Mouse (Mus musculus): ENCODE results near the gene Ephb3. TPM values are rescaled to one million over a fixed set of nuclear protein-coding genes. Genes with fewer than 3 reads are reported as not detected.

Ephb3 gene
- total RNA-seq, 2 experiments from 2014 or later: 26.8 to 27.3 TPM

DNA sequence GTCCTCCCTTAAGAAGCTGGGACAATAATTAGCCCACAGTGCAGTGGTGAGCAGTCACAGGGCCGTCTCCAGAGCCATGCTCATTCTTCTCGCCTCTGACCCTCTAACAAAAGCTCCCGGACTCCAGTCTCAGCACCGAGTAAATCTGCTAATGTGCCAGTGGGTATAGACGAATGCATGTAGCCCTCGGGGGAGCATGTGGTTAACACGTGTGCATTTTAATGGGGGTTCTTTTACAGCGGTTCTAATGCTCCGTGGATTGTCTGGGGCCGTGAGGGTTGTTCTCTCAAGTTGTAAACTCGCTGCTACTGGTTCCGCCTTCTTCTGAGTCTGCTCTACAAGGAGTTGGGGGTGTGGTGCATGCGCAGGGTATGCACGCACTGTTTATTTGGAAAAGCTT is 13.0 kb upstream of the Ephb3 start:
- intact Hi-C loops (cut with DNase I): loop anchor here (5.0 to 10.0 kb wide), 4 partner anchors 387 to 697 kb away; partner anchors contain the start of genes Clcn2, Eif2b5 and Polr2h
- DNase-seq (ENCODE audit: extremely low spot score in 1 of 2, low spot score in 2 of 2): no peak
- Histone ChIP-seq H3K4me3 (no peak overlapping the region), H3K27ac (no peak overlapping the region)
- no peak for TF ChIP-seq CTCF (IDR thresholded peaks at IDR 0.05)

DNA sequence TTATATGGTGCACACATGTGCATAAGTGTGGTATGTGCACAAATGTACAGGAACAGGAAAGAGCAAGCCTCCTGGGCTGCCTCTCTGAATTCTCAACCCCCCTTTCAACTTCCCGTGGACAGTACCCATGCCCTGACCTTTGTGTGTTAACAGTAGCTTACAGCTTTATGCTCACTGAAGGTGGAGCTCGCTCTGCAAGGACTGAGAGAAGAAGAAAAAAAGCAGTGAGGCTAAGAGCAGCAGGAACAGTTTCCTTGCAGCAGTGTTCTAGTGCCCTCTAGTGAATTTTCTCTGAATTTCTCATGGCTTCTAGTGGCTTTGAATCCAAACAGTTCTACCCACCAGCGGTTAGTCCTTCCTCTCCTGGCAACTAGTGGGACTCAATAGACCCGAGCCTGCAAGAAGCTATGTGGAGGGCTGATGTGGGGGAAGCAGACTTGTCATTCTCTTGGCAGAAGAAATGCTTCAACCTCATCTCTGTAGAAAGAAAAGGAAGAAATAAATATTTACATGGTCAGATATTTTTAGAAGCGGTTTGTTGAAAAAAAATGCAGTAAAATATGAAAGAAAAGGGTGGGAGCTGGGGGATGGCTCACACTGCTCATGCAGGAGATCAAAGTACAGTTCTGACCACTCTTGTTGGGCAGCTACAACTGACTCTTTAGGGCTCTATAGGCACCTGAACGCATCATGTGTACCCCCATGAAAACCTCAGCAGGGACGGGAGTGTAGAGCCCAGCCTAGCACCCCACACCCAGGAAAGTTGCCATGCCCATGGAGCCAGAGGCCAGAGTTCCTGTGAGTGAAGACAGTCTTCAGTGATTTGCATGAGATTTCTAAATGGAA is 11.8 kb upstream of the Ephb3 start:
- intact Hi-C loops (cut with DNase I): loop anchor here (1.0 to 10.0 kb wide), 5 partner anchors 283 to 698 kb away; partner anchors contain the start of genes Clcn2, Eif2b5 and Polr2h
- Histone ChIP-seq H3K27ac (no peak overlapping the region), H3K4me3 (no peak overlapping the region)
- DNase-seq (ENCODE audit: extremely low spot score in 1 of 2, low spot score in 2 of 2): peak in 1 of 2 experiments; percentile 48
- peak; percentile 96 for TF ChIP-seq CTCF (IDR thresholded peaks at IDR 0.05)

DNA sequence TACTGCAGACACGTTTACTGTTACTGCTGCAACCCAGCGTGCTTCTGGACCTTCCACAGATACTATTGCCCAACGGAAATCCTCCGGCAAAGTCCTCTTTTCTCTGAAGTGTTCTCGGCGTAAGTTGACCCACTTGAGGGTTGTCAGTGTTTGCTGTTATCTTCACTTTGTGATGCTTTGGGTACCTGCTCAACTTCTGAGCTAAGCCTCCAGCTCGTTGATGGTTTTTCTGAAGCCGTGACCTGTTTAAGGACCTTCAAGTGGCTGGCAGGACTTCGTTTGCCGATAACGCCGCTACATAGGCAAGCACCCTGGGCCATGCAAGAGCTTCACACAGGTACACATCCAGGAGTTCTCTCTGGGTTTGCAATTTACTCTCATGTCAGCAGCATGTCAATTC is 10.4 kb upstream of the Ephb3 start:
- intact Hi-C loops (cut with DNase I): loop anchor here (5.0 to 10.0 kb wide), 4 partner anchors 389 to 699 kb away; partner anchors contain the start of genes Clcn2, Eif2b5 and Polr2h
- DNase-seq (ENCODE audit: extremely low spot score in 1 of 2, low spot score in 2 of 2): no peak
- TF ChIP-seq CTCF (IDR thresholded peaks at IDR 0.05): no peak

DNA sequence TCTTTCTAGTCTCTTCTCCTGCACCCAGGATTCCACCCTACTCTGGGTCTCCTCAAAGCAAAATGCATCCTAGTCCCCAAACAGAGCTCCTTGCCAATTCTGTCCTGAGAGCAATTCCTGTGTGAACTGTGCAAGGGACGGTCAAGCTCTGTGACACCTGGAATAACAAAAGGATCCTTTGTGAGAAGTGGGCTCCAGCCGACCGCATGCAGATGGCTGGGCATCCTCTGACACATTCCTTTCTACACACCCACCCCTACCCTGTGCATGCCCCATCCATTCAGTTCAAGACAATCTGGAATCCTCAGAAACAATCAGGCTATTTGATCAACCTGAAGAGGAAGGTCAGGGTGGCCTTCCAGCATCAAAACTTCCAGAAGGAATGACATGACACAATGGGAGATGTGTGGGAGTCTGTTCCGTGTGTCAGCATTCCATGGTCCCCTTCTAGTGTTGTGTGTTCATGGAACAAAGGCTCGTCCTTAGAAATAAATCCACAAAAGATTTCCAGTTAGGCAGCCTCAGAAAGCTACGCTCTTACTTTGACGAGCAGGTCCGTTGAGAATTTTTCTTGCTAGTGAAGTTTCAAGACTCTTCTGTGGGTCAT is 9.2 kb upstream of the Ephb3 start:
- TF ChIP-seq CTCF (IDR thresholded peaks at IDR 0.05): no peak
- no peak for DNase-seq (ENCODE audit: extremely low spot score in 1 of 2, low spot score in 2 of 2)
- Histone ChIP-seq H3K27ac (no peak overlapping the region), H3K4me3 (no peak overlapping the region)
- intact Hi-C loops (cut with DNase I): loop anchor here (10.0 kb wide), 2 partner anchors 391 to 701 kb away; partner anchors contain the start of gene Eif2b5

More for the DNA sequence above, 10.4 kb upstream of the Ephb3 start:
- H3K4me3 ChIP-seq: no peak overlapping the region
- H3K27ac ChIP-seq: no peak overlapping the region

DNA sequence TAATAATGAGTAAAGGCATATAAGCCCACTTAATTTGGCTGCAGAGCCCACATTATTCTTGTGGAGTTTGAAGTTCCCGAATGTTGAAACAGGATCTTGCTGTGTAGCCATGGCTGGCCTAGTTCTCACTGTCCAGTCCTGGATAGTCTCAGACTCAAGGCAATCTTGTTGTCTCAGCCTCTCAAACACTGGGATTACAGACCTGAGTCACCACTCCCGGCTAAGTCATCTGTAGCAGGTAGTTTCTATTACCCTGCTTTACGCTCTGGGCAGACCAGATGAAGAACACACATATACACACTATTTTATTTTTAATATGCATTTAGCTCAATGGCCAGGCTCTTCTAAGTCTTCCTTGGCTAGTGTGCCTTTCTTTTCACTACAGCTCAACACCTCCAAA is 8.0 kb upstream of the Ephb3 start:
- DNase-seq (ENCODE audit: extremely low spot score in 1 of 2, low spot score in 2 of 2): no peak
- no peak overlapping the region for H3K27ac ChIP-seq
- H3K4me3 ChIP-seq: no peak overlapping the region
- no peak for TF ChIP-seq CTCF (IDR thresholded peaks at IDR 0.05)
- intact Hi-C loops (cut with DNase I): loop anchor here (10.0 kb wide), 2 partner anchors 392 to 702 kb away; partner anchors contain the start of gene Eif2b5

DNA sequence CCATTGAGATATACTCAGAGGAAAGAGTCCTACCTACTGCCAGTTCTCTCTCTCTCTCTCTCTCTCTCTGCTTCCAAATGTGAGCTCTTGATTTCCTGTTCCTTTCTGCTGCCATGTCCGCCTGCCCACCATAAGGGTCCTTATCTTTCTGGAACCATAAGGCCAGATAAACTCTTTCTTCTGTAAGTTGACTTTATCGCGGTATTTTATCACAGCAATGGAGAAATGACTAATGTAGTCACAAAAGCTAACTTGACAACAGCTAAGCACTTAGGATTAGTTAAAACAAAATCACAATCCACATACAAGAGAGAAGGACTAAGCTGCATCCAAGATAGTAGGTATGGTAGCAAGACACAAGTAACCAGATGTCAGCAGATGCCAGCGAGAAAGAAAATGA is 7.0 kb upstream of the Ephb3 start:
- intact Hi-C loops (cut with DNase I): loop anchor here (10.0 kb wide), 2 partner anchors 393 to 703 kb away; partner anchors contain the start of gene Eif2b5
- no peak for DNase-seq (ENCODE audit: extremely low spot score in 1 of 2, low spot score in 2 of 2)
- Histone ChIP-seq H3K4me3 (no peak overlapping the region), H3K27ac (no peak overlapping the region)
- no peak for TF ChIP-seq CTCF (IDR thresholded peaks at IDR 0.05)

DNA sequence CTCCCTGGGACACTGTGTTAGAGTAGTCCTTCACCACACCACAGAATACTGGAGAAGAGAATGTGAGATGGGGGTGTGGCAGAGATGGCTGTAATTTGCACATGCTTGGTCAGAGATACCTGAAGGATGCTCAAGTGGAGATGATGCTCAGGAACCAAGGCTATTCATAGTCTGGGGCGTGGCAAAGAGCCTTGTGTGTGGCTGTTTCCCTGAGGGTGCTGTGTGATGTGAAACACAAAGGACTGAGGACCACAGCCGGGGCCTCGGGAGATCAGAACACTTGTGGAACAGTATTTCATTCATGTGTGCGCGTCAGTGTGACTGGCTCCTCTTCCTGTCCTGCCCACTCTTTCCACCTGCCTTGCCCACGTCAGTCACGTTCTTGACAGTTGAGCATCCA is 6.5 kb upstream of the Ephb3 start:
- intact Hi-C loops (cut with DNase I): loop anchor here (10.0 kb wide), 2 partner anchors 393 to 703 kb away; partner anchors contain the start of gene Eif2b5
- H3K4me3 ChIP-seq: no peak overlapping the region
- no peak for DNase-seq (ENCODE audit: extremely low spot score in 1 of 2, low spot score in 2 of 2)
- no peak overlapping the region for H3K27ac ChIP-seq
- no peak for TF ChIP-seq CTCF (IDR thresholded peaks at IDR 0.05)

DNA sequence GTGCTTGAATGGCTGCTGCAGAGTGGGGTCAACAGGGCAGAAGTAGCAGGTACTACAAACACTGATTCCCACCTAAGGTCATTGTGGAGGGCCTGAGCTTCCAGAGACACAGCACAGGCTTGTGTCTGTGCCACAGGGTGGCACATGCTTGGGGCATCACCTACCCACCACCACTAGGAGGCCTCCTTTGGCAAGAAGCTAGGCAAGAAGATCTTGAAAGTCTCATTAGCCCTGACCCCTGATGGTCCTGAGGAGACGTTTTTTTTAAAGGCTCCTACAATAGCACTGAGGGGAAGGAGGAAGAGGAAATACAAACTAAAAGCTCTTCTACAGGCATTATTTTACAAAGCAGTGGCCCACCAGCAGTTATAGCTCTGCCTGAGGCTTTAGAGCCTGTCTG is 6.0 kb upstream of the Ephb3 start:
- TF ChIP-seq CTCF (IDR thresholded peaks at IDR 0.05): peak; percentile 43
- intact Hi-C loops (cut with DNase I): loop anchor here (10.0 kb wide), 2 partner anchors 394 to 704 kb away; partner anchors contain the start of gene Eif2b5
- Histone ChIP-seq H3K27ac (no peak overlapping the region), H3K4me3 (no peak overlapping the region)
- DNase-seq (ENCODE audit: extremely low spot score in 1 of 2, low spot score in 2 of 2): no peak

DNA sequence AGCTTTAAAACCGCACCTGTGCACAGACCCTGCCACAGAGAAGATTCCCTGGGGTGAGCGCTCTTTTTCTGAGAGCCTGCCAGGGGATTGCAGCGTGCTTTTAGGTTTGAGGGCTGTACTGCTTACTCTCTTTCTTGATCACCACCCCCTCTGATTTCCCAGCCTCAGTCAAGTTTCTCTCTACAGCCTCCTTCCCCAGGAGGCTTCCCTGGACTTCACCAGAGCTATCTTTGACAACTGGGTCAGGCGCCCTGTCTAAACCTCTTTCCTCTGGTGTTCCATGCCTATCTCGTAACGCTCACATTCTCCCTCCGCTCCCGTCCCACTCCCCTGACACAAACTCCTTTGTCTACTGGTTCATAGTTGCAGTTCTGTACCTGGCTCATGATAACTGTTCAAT is 5.1 kb upstream of the Ephb3 start:
- intact Hi-C loops (cut with DNase I): loop anchor here (10.0 kb wide), 2 partner anchors 395 to 705 kb away; partner anchors contain the start of gene Eif2b5
- DNase-seq (ENCODE audit: extremely low spot score in 1 of 2, low spot score in 2 of 2): no peak
- TF ChIP-seq CTCF (IDR thresholded peaks at IDR 0.05): no peak
- no peak overlapping the region for H3K27ac ChIP-seq
- no peak overlapping the region for H3K4me3 ChIP-seq

DNA sequence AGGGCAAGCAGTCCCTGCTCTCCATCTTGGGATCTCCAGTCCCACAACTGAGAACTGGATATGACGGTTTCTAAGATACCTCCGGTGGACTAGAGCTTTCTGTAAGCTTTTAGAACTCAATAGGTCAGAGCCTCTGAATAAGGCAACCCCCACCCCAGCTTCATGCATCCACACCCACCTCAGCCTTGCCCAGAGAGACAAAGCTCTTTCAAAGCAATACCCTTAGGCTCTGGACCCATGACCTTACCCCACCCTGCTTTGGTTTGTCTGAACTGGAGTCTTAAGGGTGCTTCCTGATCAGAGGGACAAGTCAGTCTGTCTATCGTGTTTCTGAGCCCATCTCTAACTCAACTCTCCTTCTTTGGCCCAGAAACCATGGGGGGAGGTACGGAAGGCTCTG is 1.8 kb upstream of the Ephb3 start:
- Histone ChIP-seq H3K4me3 (no peak overlapping the region), H3K27ac (no peak overlapping the region)
- no peak for DNase-seq (ENCODE audit: extremely low spot score in 1 of 2, low spot score in 2 of 2)
- intact Hi-C loops (cut with DNase I): no loop called here
- TF ChIP-seq CTCF (IDR thresholded peaks at IDR 0.05): no peak

DNA sequence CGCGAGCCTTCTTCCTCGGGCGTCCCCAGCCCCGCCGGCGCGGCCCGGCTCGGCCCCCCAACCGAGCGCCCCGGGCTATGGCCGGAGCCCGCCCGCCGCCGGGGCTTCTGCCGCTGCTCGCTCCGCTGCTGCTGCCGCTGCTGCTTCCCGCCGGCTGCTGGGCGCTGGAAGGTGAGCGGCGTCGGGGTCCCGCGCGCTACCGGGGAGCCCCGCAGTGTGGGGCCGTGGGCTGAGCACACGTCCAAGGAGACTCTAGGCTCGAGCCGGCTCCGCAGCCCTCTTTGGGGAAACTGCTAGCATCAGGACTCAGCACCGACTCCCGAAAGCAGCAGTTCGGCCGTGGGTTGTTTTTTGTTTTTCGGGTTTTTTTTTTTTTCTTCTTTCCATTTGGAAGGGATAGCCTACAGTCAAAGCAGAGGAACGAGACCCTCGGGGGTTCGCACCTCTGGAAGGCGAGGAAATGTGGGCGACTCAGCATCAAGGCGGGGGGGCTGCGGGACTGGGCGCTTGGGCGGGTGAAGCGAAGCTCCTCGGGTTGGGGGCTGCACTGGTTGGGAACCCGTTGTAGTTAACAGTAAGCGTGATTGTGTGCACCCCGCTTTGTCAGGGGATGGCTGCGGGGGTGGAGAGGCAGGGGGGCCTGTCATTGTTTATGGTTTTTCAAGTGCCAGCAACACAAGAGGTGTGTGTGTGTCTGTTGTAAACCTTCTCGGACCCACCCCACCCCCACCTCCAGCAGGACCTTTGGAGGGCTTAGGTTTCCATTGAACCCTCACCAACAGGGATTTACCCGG is 735 bp downstream of the Ephb3 start:
- intact Hi-C loops (cut with DNase I): loop anchor here (1.0 kb wide), 1 partner anchor 128 kb away; no protein-coding TSS in a partner anchor

More for the DNA sequence above, 735 bp downstream of the Ephb3 start:
- Histone ChIP-seq H3K4me3 (peak overlapping the region; percentile 82), H3K27ac (peak overlapping the region; percentile 88)
- no peak for DNase-seq (ENCODE audit: extremely low spot score in 1 of 2, low spot score in 2 of 2)
- no peak for TF ChIP-seq CTCF (IDR thresholded peaks at IDR 0.05)

All from left cerebral cortex, adult 2 months (tissue).